Mouse (Mus musculus) adrenal gland, adult 18-20 months (tissue): ENCODE measurements at regions not wholly inside any gene's neighbourhood (a gene's known extent, or its start where the extent isn't known, plus 50 kb on each side); places are given as distances from the start of the nearest gene placed in this dataset.
A peak's percentile ranks its signal among the peaks of the same experiment; 100 is the strongest.

ENCODE experiments used
- DNase-seq, 2 experiments: peaks; one replicate each; pipeline ENCODE4 v3.0.0; 2021 to 2022; ENCODE audit warnings: low spot score in 2 of 2

GRCm38 (mm10) chr13:33721851-33722250 is 60.6 kb downstream of the Serpinb6d start:
- no peak for DNase-seq

GRCm38 (mm10) chr13:33762293-33763125 is 80.7 kb downstream of the Serpinb6e start:
- DNase-seq = peak; percentile 71

- DNase-seq = no peak
These were observed 79.8 kb downstream of the Serpinb6e start for GRCm38 (mm10) chr13:33763295-33763916.
